Mouse (Mus musculus) left cerebral cortex, postnatal 10 days (tissue): Measurements from ENCODE around the gene Fkbp5. TPM values are rescaled to one million over a fixed set of nuclear protein-coding genes. Genes with fewer than 3 reads are reported as not detected.

Experiments
- DNase-seq, 2 experiments: peaks; one replicate each; pipeline ENCODE4 v3.0.0; 2021 to 2022; ENCODE audit warnings: low spot score in 2 of 2, mixed read lengths in 1 of 2; ENCODE audit errors: extremely low spot score in 1 of 2
- intact Hi-C: fragments of 180-260 bp; cut with DNase I; formaldehyde crosslinking; loops from one replicate; pipeline ENCODE4 v1.15.1; 2025
- total RNA-seq, 2 experiments: library from RNA; stranded (reverse); gene quantifications; 2 replicates each; pipeline ENCODE4 v1.2.3; 2021

The Fkbp5 gene
- total RNA-seq, 2 experiments from 2014 or later: 26.8 to 50.6 TPM

- peak in 1 of 2 experiments; percentile 30 for DNase-seq
Measured at GRCm38 (mm10) chr17:28512696-28513095, 4.6 kb downstream of the Fkbp5 start.

GRCm38 (mm10) chr17:28511616-28512541 lies 5.4 kb downstream of the Fkbp5 start:
- intact Hi-C loops: no loop called here
- no peak for DNase-seq

More at GRCm38 (mm10) chr17:28512696-28513095, 4.6 kb downstream of the Fkbp5 start:
- intact Hi-C loops: no loop called here

GRCm38 (mm10) chr17:28510445-28511342 lies 6.6 kb downstream of the Fkbp5 start:
- intact Hi-C loops: no loop called here
- DNase-seq: peak in 1 of 2 experiments; percentile 39

GRCm38 (mm10) chr17:28507496-28507895 lies 9.8 kb downstream of the Fkbp5 start:
- no peak for DNase-seq
- intact Hi-C loops: no loop called here

GRCm38 (mm10) chr17:28506895-28507294 lies 10.4 kb downstream of the Fkbp5 start:
- no peak for DNase-seq

GRCm38 (mm10) chr17:28505591-28505990 lies 11.7 kb downstream of the Fkbp5 start:
- intact Hi-C loops: no loop called here

More at GRCm38 (mm10) chr17:28506895-28507294, 10.4 kb downstream of the Fkbp5 start:
- intact Hi-C loops: no loop called here

GRCm38 (mm10) chr17:28504182-28504581 lies 13.1 kb downstream of the Fkbp5 start:
- DNase-seq: no peak
- intact Hi-C loops: no loop called here

More at GRCm38 (mm10) chr17:28505591-28505990, 11.7 kb downstream of the Fkbp5 start:
- no peak for DNase-seq

GRCm38 (mm10) chr17:28502196-28502821 lies 15.0 kb downstream of the Fkbp5 start:
- intact Hi-C loops: no loop called here
- DNase-seq: no peak

- DNase-seq: no peak
- intact Hi-C loops: no loop called here
Measured at GRCm38 (mm10) chr17:28500465-28500864, 16.9 kb downstream of the Fkbp5 start.

- DNase-seq: no peak
- intact Hi-C loops: no loop called here
Measured at GRCm38 (mm10) chr17:28499190-28499589, 18.1 kb downstream of the Fkbp5 start.

- intact Hi-C loops: no loop called here
- no peak for DNase-seq
Measured at GRCm38 (mm10) chr17:28495832-28496231, 21.5 kb downstream of the Fkbp5 start.

GRCm38 (mm10) chr17:28491035-28491770 lies 26.1 kb downstream of the Fkbp5 start:
- intact Hi-C loops: no loop called here

GRCm38 (mm10) chr17:28488258-28489013 lies 28.9 kb downstream of the Fkbp5 start:
- intact Hi-C loops: no loop called here
- DNase-seq: no peak

More at GRCm38 (mm10) chr17:28491035-28491770, 26.1 kb downstream of the Fkbp5 start:
- no peak for DNase-seq

GRCm38 (mm10) chr17:28487584-28488257 lies 29.6 kb downstream of the Fkbp5 start:
- intact Hi-C loops: no loop called here
- DNase-seq: no peak

- intact Hi-C loops: no loop called here
- DNase-seq: no peak
Measured at GRCm38 (mm10) chr17:28486720-28487119, 30.6 kb downstream of the Fkbp5 start.

- peak; percentile 94 to 98 for DNase-seq
- intact Hi-C loops: loop anchor here (2.0 kb wide), 1 partner anchor 37 kb away; no protein-coding TSS in a partner anchor
Measured at GRCm38 (mm10) chr17:28485977-28486400, 31.3 kb downstream of the Fkbp5 start.

GRCm38 (mm10) chr17:28485446-28485948 lies 31.8 kb downstream of the Fkbp5 start:
- peak in 1 of 2 experiments; percentile 66 for DNase-seq
- intact Hi-C loops: loop anchor here (2.0 kb wide), 1 partner anchor 37 kb away; no protein-coding TSS in a partner anchor
